Mouse (Mus musculus): ENCODE measurements at regions not wholly inside any gene's neighbourhood (a gene's known extent, or its start where the extent isn't known, plus 50 kb on each side); places are given as distances from the start of the nearest gene placed in this dataset.
"Not testable (repeated sequence)": the region's sequence is repeated elsewhere in the genome, so short reads cannot be mapped to it uniquely, and the experiment has no call there.

GRCm38 (mm10) chr15:32043207-32043606 lies 133.9 kb upstream of the Tas2r119 start:
- Histone ChIP-seq H3K27ac (no peak overlapping the region), H3K4me3 (ENCODE audit: insufficient read depth in 1 of 2, low read depth in 2 of 2, low read length in 2 of 2) (no peak overlapping the region), H3K36me3 (replicated peaks; ENCODE audit: control insufficient read depth, insufficient read depth, low read depth) (no peaks in the 10 kb centered on the region), H3K9ac (replicated peaks) (no peak overlapping the region), H3K9me3 (ENCODE audit: control insufficient read depth, low read length) (no peaks in the 10 kb centered on the region), H3K27me3 (ENCODE audit: control insufficient read depth, insufficient read depth, low read length) (no peaks in the 10 kb centered on the region), H3K4me1 (replicated peaks; ENCODE audit: control insufficient read depth in 2 of 2, insufficient read depth in 2 of 2, low read length in 1 of 2) (no peaks in the 10 kb centered on the region), H3K4me2 (ENCODE audit: low read depth) (no peak overlapping the region)
- no peak for TF ChIP-seq EP300 (IDR thresholded peaks at IDR 0.05; ENCODE audit: low read depth)
- TF ChIP-seq CTCF (IDR thresholded peaks at IDR 0.05; ENCODE audit: low read depth): no peak
- ATAC-seq (ENCODE audit: insufficient read depth) (no peak), DNase-seq (ENCODE audit: low read depth in 3 of 3, low spot score in 3 of 3) (no peak)

DNA sequence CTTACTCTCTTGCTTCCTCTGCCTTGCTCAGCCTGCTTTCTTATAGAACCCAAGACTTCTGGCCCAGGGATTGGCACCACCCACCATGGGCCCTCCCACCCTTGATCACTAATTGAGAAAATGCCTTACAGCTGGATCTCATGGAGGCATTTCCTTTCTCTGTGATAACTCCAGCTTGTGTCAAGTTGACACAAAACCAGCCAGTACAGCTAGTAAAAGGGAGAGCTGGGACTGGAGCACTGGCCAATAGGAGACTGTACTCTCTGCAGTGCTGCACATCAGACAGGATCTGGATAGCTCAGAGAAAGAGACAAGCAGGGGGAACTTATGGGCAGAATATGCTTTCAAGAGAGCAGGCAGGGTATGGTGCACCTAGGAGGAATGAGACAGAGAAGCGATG lies 133.4 kb upstream of the Tas2r119 start:
- not testable (repeated sequence) for DNase-seq (ENCODE audit: low read depth in 3 of 3, low spot score in 3 of 3); H3K27ac ChIP-seq; H3K27me3 ChIP-seq (ENCODE audit: control insufficient read depth, insufficient read depth, low read length); H3K4me3 ChIP-seq (ENCODE audit: insufficient read depth in 1 of 2, low read depth in 2 of 2, low read length in 2 of 2); H3K4me2 ChIP-seq (ENCODE audit: low read depth); ATAC-seq (ENCODE audit: insufficient read depth); H3K4me1 ChIP-seq (replicated peaks; ENCODE audit: control insufficient read depth in 2 of 2, insufficient read depth in 2 of 2, low read length in 1 of 2); H3K36me3 ChIP-seq (replicated peaks; ENCODE audit: control insufficient read depth, insufficient read depth, low read depth); H3K9ac ChIP-seq (replicated peaks); H3K9me3 ChIP-seq (ENCODE audit: control insufficient read depth, low read length)
- WGBS (ENCODE audit: insufficient replicate concordance): 67% methylated on average over 1 of the region's 1 CpGs

DNA sequence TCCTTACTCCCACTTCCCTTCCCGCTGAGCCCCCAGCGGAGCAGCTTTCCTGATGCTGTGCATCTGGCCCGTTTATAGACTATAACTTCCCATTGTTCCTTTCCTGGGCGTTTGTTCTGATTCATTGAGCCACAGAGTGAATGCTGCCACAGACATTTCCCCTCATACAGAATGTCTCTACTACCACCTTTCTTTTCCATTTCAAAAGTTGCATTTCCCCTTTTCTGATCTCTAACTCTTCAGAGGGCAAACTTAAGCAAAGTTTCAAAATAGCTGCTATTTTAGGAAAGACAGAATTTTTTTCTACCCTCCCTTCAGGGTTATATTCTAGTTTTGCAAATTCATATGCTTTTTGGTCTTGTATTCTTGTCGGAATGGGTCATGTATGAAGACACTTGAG lies 128.3 kb upstream of the Tas2r119 start:
- Histone ChIP-seq H3K9me3 (ENCODE audit: control insufficient read depth, low read length) (no peaks in the 10 kb centered on the region), H3K4me1 (replicated peaks; ENCODE audit: control insufficient read depth in 2 of 2, insufficient read depth in 2 of 2, low read length in 1 of 2) (no peaks in the 10 kb centered on the region), H3K4me3 (ENCODE audit: insufficient read depth in 1 of 2, low read depth in 2 of 2, low read length in 2 of 2) (no peak overlapping the region), H3K4me2 (ENCODE audit: low read depth) (no peak overlapping the region), H3K36me3 (replicated peaks; ENCODE audit: control insufficient read depth, insufficient read depth, low read depth) (no peaks in the 10 kb centered on the region), H3K9ac (replicated peaks) (no peak overlapping the region), H3K27me3 (ENCODE audit: control insufficient read depth, insufficient read depth, low read length) (no peaks in the 10 kb centered on the region), H3K27ac (no peak overlapping the region)
- no peak for DNase-seq (ENCODE audit: low read depth in 3 of 3, low spot score in 3 of 3)
- 37% methylated on average over 5 of the region's 5 CpGs for WGBS (ENCODE audit: insufficient replicate concordance)
- no peak for TF ChIP-seq EP300 (IDR thresholded peaks at IDR 0.05; ENCODE audit: low read depth)
- TF ChIP-seq CTCF (IDR thresholded peaks at IDR 0.05; ENCODE audit: low read depth): no peak
- ATAC-seq (ENCODE audit: insufficient read depth): no peak

GRCm38 (mm10) chr15:32061573-32061972 lies 115.5 kb upstream of the Tas2r119 start:
- Histone ChIP-seq H3K4me3 (ENCODE audit: insufficient read depth in 1 of 2, low read depth in 2 of 2, low read length in 2 of 2) (no peak overlapping the region), H3K27ac (no peak overlapping the region), H3K9me3 (ENCODE audit: control insufficient read depth, low read length) (no peaks in the 10 kb centered on the region), H3K4me2 (ENCODE audit: low read depth) (no peak overlapping the region), H3K4me1 (replicated peaks; ENCODE audit: control insufficient read depth in 2 of 2, insufficient read depth in 2 of 2, low read length in 1 of 2) (no peaks in the 10 kb centered on the region), H3K36me3 (replicated peaks; ENCODE audit: control insufficient read depth, insufficient read depth, low read depth) (no peaks in the 10 kb centered on the region), H3K27me3 (ENCODE audit: control insufficient read depth, insufficient read depth, low read length) (no peaks in the 10 kb centered on the region), H3K9ac (replicated peaks) (no peak overlapping the region)
- no peak for TF ChIP-seq CTCF (IDR thresholded peaks at IDR 0.05; ENCODE audit: low read depth)
- TF ChIP-seq EP300 (IDR thresholded peaks at IDR 0.05; ENCODE audit: low read depth): no peak
- DNase-seq (ENCODE audit: low read depth in 3 of 3, low spot score in 3 of 3): no peak
- ATAC-seq (ENCODE audit: insufficient read depth): no peak
- WGBS (ENCODE audit: insufficient replicate concordance): 47% methylated on average over 4 of the region's 4 CpGs

DNA sequence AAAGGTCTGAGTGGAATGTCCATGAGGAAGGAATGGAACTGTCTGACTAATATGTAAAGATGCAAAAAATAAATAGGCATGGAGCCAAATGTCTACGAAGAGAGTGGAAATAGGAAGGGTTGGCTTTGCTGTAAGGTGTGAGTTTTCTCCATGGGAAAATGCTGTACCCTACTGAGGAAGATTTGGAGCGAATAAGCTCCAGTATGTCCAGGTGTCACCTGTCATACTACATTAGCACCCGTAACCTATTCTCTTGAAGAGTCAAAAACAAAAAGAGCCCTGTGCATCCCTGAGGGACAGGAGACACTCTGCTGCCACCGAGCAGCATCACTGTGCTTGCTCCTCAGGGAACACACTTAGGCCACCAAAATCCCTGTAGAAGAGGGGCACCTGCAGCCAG lies 95.0 kb upstream of the Tas2r119 start:
- H3K9ac ChIP-seq (replicated peaks): no peak overlapping the region
- no peak overlapping the region for H3K4me2 ChIP-seq (ENCODE audit: low read depth)
- no peak overlapping the region for H3K27ac ChIP-seq
- H3K27me3 ChIP-seq (ENCODE audit: control insufficient read depth, insufficient read depth, low read length): no peaks in the 10 kb centered on the region
- no peak for TF ChIP-seq CTCF (IDR thresholded peaks at IDR 0.05; ENCODE audit: low read depth)
- TF ChIP-seq EP300 (IDR thresholded peaks at IDR 0.05; ENCODE audit: low read depth): no peak
- 50% methylated on average over 4 of the region's 4 CpGs for WGBS (ENCODE audit: insufficient replicate concordance)
- no peaks in the 10 kb centered on the region for H3K9me3 ChIP-seq (ENCODE audit: control insufficient read depth, low read length)
- no peak overlapping the region for H3K4me3 ChIP-seq (ENCODE audit: insufficient read depth in 1 of 2, low read depth in 2 of 2, low read length in 2 of 2)
- no peaks in the 10 kb centered on the region for H3K36me3 ChIP-seq (replicated peaks; ENCODE audit: control insufficient read depth, insufficient read depth, low read depth)
- no peak for DNase-seq (ENCODE audit: low read depth in 3 of 3, low spot score in 3 of 3)
- H3K4me1 ChIP-seq (replicated peaks; ENCODE audit: control insufficient read depth in 2 of 2, insufficient read depth in 2 of 2, low read length in 1 of 2): no peaks in the 10 kb centered on the region
- no peak for ATAC-seq (ENCODE audit: insufficient read depth)

- Histone ChIP-seq H3K27me3 (ENCODE audit: control insufficient read depth, insufficient read depth, low read length) (no peaks in the 10 kb centered on the region), H3K27ac (no peak overlapping the region), H3K4me1 (replicated peaks; ENCODE audit: control insufficient read depth in 2 of 2, insufficient read depth in 2 of 2, low read length in 1 of 2) (no peaks in the 10 kb centered on the region), H3K36me3 (replicated peaks; ENCODE audit: control insufficient read depth, insufficient read depth, low read depth) (no peaks in the 10 kb centered on the region), H3K9ac (replicated peaks) (no peak overlapping the region), H3K4me2 (ENCODE audit: low read depth) (no peak overlapping the region), H3K4me3 (ENCODE audit: insufficient read depth in 1 of 2, low read depth in 2 of 2, low read length in 2 of 2) (no peak overlapping the region), H3K9me3 (ENCODE audit: control insufficient read depth, low read length) (no peaks in the 10 kb centered on the region)
- TF ChIP-seq EP300 (IDR thresholded peaks at IDR 0.05; ENCODE audit: low read depth): no peak
- no peak for TF ChIP-seq CTCF (IDR thresholded peaks at IDR 0.05; ENCODE audit: low read depth)
- DNase-seq (ENCODE audit: low read depth in 3 of 3, low spot score in 3 of 3): no peak
- ATAC-seq (ENCODE audit: insufficient read depth): no peak
- WGBS (ENCODE audit: insufficient replicate concordance): 79% methylated on average over 11 of the region's 11 CpGs
Observed at GRCm38 (mm10) chr15:32093889-32094288, 83.2 kb upstream of the Tas2r119 start.
